Mouse (Mus musculus) kidney, embryonic 16.5 days (tissue): ENCODE results near the gene Iqschfp. TPM values are rescaled to one million over a fixed set of nuclear protein-coding genes. Genes with fewer than 3 reads are reported as not detected.
A peak's percentile ranks its signal among the peaks of the same experiment; 100 is the strongest.

Experiments used
- ATAC-seq: fragments of 200-750 bp; cut with Nextera tagmentation; 2 replicates; pipeline ENCODE4 v1.8.0; 2017; ENCODE audit warnings: moderate TSS enrichment; ENCODE audit not compliant: low FRiP score, low TSS enrichment
- H3K27ac ChIP-seq: fragments of 300-500 bp; sonication (generic); 2 replicates; pipeline ENCODE4 v1.5.1; 2014; ENCODE audit warnings: low read length
- H3K27me3 ChIP-seq: fragments of 300-500 bp; sonication (generic); 2 replicates; pipeline ENCODE4 v1.6.1; 2014; ENCODE audit warnings: low read length, control low read depth, mixed read lengths; ENCODE audit not compliant: insufficient read depth
- H3K36me3 ChIP-seq: fragments of 300-500 bp; sonication (generic); 2 replicates; pipeline ENCODE4 v1.6.1; 2014; ENCODE audit warnings: low read length, control low read depth, mixed read lengths; ENCODE audit not compliant: insufficient read depth
- H3K4me1 ChIP-seq: fragments of 300-500 bp; sonication (generic); 2 replicates; pipeline ENCODE4 v1.6.1; 2014; ENCODE audit warnings: low read length, control low read depth, mixed read lengths; ENCODE audit not compliant: insufficient read depth
- H3K4me2 ChIP-seq: fragments of 300-500 bp; sonication (generic); replicated peaks from 2 replicates; pipeline ENCODE4 v1.6.1; 2014; ENCODE audit warnings: low read depth, low read length
- H3K4me3 ChIP-seq: fragments of 300-500 bp; sonication (generic); 2 replicates; pipeline ENCODE4 v1.5.1; 2014; ENCODE audit warnings: mild to moderate bottlenecking, low read length
- H3K9ac ChIP-seq: fragments of 300-500 bp; sonication (generic); replicated peaks from 2 replicates; pipeline ENCODE4 v1.6.1; 2014; ENCODE audit warnings: low read length
- H3K9me3 ChIP-seq: fragments of 300-500 bp; sonication (generic); 2 replicates; pipeline ENCODE4 v1.6.1; 2016; ENCODE audit warnings: low read length, control low read depth
- WGBS: fragments of 180-500 bp; shearing (Covaris S2); extraction: QIAGEN DNeasy Blood & Tissue Kit; methylation state at CpG from one replicate; pipeline ENCODE4 v1.1.7; 2014; 5-methylcytosine and 5-hydroxymethylcytosine counted together
- polyA plus RNA-seq: library from polyadenylated mRNA; unstranded; fragments of >200 nt; fragmentation: Nextera tagmentation; extraction: Ambion mirVana; gene quantifications from 2 replicates; pipeline ENCODE4 v1.2.1, GENCODE M21; 2015

Gene Iqschfp
- polyA plus RNA-seq, 1 experiment from 2014 or later, result not detected

DNA sequence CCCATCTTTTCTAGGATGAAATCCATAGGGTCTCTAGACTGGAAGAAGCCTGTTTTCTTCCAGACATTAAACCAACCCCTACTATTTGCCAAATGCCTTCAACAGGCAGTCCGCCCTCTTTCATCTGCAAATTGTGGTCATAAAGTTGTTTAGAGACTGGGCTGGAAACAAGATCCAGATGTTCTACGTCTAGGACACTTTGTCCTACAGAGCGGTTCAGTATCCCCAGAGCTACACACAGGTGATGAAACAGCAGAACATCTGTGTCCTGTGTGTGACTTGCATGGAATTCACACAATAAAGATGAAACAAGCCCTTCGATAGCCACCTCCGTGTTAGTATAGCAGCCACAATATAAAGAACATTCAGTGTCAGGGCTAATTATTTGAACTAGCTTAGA lies 596.3 kb downstream of the Iqschfp start:
- H3K4me2 ChIP-seq, result no peak overlapping the region
- peaks cover 25% of the 10 kb centered on the region for H3K4me1 ChIP-seq
- no peak overlapping the region for H3K27ac ChIP-seq
- no peak overlapping the region for H3K9ac ChIP-seq
- WGBS, result 39% methylated on average over 5 of the region's 5 CpGs
- H3K9me3 ChIP-seq, result no peaks in the 10 kb centered on the region
- no peak for ATAC-seq
- no peaks in the 10 kb centered on the region for H3K27me3 ChIP-seq
- H3K36me3 ChIP-seq, result no peaks in the 10 kb centered on the region
- H3K4me3 ChIP-seq, result no peak overlapping the region

DNA sequence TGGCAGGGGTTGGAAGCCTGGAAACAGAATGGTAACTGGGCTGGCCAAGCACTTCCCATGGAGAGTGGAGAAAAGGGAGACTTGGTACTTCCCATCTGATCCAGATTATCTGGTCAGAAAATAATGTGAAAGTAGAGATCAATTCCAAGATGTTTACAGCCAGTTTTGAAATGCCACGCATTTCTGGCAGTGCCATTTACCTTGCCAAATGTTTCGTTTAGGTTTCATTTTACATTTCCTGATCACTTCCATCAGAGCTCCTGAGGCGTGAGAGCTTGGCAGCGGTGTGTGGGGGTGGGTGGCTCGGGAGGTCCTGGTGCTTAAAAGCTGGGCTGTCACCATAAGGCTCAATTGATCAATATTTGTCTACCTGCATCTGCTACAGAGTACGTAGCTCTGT lies 599.5 kb downstream of the Iqschfp start:
- Histone ChIP-seq H3K4me2 (no peak overlapping the region), H3K9me3 (no peaks in the 10 kb centered on the region), H3K9ac (no peak overlapping the region), H3K36me3 (no peaks in the 10 kb centered on the region), H3K4me3 (no peak overlapping the region), H3K27ac (peak overlapping the region; percentile 98; the same call in 1 of the 2 replicates), H3K4me1 (peaks cover 38% of the 10 kb centered on the region), H3K27me3 (no peaks in the 10 kb centered on the region)
- no peak for ATAC-seq
- 44% methylated on average over 6 of the region's 6 CpGs for WGBS

DNA sequence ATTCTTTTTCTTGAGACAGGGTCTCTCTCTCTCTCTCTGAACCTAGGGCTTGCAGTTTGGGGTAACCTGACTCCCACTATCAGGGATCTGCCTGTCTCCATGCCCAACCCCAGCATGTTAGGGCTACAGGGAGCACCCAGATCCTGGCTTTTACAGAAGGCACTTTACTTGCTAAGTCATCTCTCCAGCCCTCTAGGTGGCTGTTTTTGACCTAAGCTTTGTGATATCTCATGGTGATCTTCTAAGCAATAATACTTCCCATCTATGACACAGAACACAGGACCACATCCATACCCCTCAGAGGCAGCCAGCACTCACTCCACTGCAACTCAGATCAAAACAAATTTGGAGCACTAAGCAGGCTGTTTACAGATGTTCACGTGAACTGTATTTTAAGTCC lies 600.0 kb downstream of the Iqschfp start:
- 58% methylated on average over 1 of the region's 1 CpGs for WGBS

DNA sequence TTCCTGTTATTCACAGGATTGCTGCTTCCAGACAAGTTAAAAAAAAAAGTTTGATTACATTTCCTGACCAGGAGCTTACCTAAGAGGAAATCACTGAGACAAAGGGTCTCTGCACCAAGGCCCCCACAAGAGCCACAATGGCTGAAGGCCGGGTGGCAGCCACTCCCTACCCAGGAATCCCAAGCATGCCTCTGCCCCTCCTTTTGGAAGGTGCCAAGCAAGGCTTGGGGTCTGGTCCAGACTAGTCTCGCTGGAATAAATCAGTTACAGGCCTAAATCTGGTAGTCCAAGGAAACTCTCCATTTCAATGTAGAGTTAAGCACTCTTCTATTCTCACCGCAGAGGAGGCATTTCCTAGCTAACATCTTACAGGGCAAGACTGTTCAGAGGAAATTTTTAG lies 600.5 kb downstream of the Iqschfp start:
- peak overlapping the region; percentile 99 for H3K4me2 ChIP-seq
- H3K27me3 ChIP-seq, result no peaks in the 10 kb centered on the region
- no peaks in the 10 kb centered on the region for H3K9me3 ChIP-seq
- H3K27ac ChIP-seq, result peak overlapping the region; percentile 98
- ATAC-seq, result no peak
- H3K4me3 ChIP-seq, result peak overlapping the region; percentile 74
- peak overlapping the region; percentile 88 for H3K9ac ChIP-seq
- peaks cover 41% of the 10 kb centered on the region for H3K4me1 ChIP-seq
- H3K36me3 ChIP-seq, result no peaks in the 10 kb centered on the region
- WGBS, result 23% methylated on average over 3 of the region's 3 CpGs

More for the DNA sequence above, 600.0 kb downstream of the Iqschfp start:
- H3K9me3 ChIP-seq, result no peaks in the 10 kb centered on the region
- H3K36me3 ChIP-seq, result no peaks in the 10 kb centered on the region
- no peak for ATAC-seq
- peaks cover 41% of the 10 kb centered on the region for H3K4me1 ChIP-seq
- H3K4me3 ChIP-seq, result no peak overlapping the region
- H3K4me2 ChIP-seq, result peak overlapping the region; percentile 99; the same call in 1 of the 2 replicates
- H3K9ac ChIP-seq, result peak overlapping the region; percentile 88; the same call in 1 of the 2 replicates
- no peaks in the 10 kb centered on the region for H3K27me3 ChIP-seq
- H3K27ac ChIP-seq, result peak overlapping the region; percentile 98

DNA sequence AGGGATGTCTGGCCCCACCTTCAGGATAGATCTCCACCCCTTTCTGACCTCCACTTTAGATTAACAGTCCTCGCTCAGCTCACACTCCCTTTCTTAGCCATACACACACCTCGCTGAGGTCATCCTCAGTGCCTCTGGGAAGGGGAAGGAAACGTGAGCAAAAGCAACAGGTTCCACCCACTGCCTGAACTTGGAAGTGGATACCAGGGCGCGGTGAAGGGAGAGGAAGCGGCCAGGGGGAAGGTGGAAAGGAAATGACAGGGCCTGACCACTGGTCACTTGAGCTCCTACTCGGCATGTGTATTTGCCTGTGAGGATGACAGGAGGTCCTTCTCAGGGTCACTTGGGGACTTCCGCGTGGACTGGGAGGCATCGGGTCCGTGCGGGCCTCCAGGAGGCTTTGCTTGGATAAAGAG lies 601.1 kb downstream of the Iqschfp start:
- peak; percentile 67 for ATAC-seq
- H3K4me1 ChIP-seq, result peaks cover 41% of the 10 kb centered on the region
- no peaks in the 10 kb centered on the region for H3K36me3 ChIP-seq
- H3K9me3 ChIP-seq, result no peaks in the 10 kb centered on the region
- H3K4me3 ChIP-seq, result peak overlapping the region; percentile 74
- H3K27ac ChIP-seq, result peak overlapping the region; percentile 98
- H3K4me2 ChIP-seq, result peak overlapping the region; percentile 99
- H3K9ac ChIP-seq, result peak overlapping the region; percentile 88
- WGBS, result under 1% methylated on average over 12 of the region's 12 CpGs
- no peaks in the 10 kb centered on the region for H3K27me3 ChIP-seq

DNA sequence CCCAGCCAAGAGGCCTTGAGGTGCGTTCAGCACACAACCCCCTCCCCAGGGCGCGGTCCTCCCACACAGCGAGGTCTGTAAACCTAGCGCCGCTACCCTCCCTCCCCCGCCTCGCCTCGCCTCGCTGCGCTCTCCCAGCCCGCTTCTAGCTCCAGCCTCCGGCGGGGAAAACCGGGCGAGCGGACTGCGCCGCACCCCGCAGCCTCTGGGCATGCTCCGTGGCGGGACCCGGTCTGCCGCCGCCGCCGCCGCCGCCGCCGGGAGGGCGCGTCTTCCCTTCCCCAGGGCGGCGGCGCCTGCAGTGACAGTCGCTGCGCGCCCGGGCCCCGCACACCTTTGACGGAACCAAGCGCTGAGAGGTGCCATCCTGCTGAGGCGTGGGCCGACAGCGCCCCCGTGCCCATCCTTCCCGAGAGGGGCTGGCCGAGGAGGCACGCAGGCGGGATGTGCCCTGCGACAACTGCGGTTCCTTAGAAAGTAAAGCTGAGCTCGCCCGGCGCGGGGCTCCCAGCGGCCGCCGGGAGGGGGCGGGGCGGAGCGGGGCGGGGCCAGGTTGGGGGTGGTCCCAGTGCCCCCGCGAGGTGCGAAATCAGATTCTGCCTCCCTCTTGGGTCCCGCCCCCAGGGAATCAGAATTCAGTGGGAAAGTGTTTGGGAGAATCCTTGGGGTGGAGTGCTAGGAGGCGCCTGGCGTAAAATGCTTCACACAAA lies 601.7 kb downstream of the Iqschfp start:
- Histone ChIP-seq H3K4me3 (peak overlapping the region; percentile 74), H3K9ac (peak overlapping the region; percentile 88), H3K4me2 (peak overlapping the region; percentile 99), H3K27me3 (no peaks in the 10 kb centered on the region), H3K9me3 (no peaks in the 10 kb centered on the region), H3K36me3 (no peaks in the 10 kb centered on the region), H3K4me1 (peaks cover 41% of the 10 kb centered on the region), H3K27ac (peak overlapping the region; percentile 98)
- peak; percentile 79 for ATAC-seq
- WGBS, result under 1% methylated on average over 64 of the region's 70 CpGs

DNA sequence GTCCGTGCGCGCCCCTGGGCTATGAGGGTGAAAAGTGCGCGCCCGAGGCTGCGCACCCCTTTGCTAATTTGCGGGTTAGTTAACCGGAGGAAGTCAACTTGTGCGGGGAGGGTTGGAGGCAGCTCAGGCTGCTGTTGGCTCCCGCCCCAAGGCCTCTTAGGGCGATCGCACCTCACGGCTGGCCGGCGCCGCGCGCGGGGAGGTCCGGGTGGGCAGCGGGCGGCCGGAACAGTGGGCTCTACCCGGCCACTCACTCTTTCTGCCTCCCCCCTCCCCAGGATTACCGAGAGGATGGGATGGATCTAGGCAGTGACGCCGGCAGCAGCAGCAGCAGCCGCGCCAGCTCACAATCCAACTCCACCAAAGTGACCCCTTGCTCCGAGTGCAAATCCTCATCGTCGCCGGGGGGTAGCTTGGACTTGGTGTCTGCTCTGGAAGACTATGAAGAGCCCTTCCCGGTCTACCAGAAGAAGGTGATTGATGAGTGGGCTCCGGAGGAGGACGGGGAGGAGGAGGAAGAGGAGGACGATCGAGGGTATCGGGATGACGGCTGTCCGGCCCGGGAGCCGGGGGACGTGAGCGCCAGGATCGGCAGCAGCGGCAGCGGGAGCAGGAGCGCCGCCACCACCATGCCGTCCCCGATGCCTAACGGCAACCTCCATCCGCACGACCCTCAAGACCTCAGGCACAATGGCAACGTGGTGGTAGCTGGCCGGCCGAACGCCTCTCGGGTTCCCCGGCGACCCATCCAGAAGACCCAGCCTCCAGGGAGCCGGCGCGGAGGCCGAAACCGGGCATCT lies 602.5 kb downstream of the Iqschfp start:
- peak overlapping the region; percentile 99 for H3K4me2 ChIP-seq
- no peaks in the 10 kb centered on the region for H3K9me3 ChIP-seq
- no peaks in the 10 kb centered on the region for H3K36me3 ChIP-seq
- H3K4me3 ChIP-seq, result peak overlapping the region; percentile 74
- peak; percentile 20 for ATAC-seq
- peaks cover 41% of the 10 kb centered on the region for H3K4me1 ChIP-seq
- H3K9ac ChIP-seq, result peak overlapping the region; percentile 88
- whole genome bisulfite sequencing, result under 1% methylated on average over 67 of the region's 68 CpGs
- H3K27ac ChIP-seq, result peak overlapping the region; percentile 98
- no peaks in the 10 kb centered on the region for H3K27me3 ChIP-seq

DNA sequence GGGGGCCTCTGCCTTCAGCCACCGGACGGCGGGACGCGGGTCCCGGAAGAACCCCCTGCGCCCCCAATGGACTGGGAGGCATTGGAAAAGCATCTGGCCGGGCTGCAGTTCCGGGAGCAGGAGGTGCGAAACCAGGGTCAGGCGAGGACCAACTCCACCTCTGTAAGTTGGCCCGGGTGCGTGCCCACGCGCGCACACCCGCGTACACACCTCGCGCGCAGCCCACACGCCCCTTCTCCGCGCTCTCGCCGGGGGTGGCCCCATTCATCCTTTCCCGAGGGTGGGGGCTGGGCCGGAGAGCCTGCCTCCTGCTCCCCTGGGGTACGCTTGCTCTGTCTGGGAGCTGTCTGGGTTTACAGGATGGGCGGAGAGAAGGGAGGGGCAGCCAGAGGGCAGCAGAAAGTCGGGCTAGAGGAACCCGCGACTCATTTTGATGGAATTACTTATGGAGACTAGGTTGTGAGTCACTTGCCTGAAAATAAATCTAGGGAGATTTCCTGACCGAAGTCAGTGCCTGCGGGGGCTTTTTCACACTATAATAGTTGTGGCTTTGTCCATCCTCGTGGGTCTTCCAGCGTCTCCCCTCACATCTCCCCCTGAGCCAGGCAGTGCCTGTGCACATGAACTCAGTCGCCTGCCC lies 603.2 kb downstream of the Iqschfp start:
- Histone ChIP-seq H3K36me3 (no peaks in the 10 kb centered on the region), H3K9me3 (no peaks in the 10 kb centered on the region), H3K4me3 (peak overlapping the region; percentile 74), H3K27ac (peak overlapping the region; percentile 98), H3K9ac (peak overlapping the region; percentile 88), H3K4me1 (peaks cover 41% of the 10 kb centered on the region), H3K4me2 (peak overlapping the region; percentile 99), H3K27me3 (no peaks in the 10 kb centered on the region)
- under 1% methylated on average over 38 of the region's 38 CpGs for WGBS
- peak; percentile 28 for ATAC-seq

DNA sequence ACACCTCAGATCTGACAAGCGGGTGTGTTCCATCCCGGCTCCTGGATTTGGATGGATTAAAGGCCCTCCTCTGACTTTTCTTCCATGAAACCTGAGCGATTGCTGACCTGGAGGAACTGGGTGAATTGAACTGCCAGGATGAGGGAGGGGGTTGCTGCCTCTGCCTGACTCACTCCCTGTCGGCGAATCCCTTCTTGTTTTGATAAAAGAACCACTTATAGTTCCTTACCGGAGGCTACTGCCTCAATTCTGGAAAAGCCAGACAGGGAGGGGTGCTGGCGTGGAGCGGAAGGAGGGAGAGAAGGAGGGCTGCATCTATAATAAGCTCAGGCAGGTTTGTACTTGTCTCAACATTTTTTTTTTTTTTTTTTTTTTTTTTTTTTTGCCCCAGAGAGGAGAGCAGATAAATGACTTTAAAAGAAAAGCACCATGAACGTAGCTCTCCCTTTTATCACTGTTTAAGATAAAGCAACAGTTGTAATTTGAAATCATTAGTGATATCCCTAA lies 603.8 kb downstream of the Iqschfp start:
- WGBS, result 2% methylated on average over 9 of the region's 9 CpGs
- Histone ChIP-seq H3K9me3 (no peaks in the 10 kb centered on the region), H3K27me3 (no peaks in the 10 kb centered on the region), H3K4me3 (peak overlapping the region; percentile 74), H3K4me2 (peak overlapping the region; percentile 99), H3K36me3 (no peaks in the 10 kb centered on the region), H3K9ac (peak overlapping the region; percentile 88), H3K27ac (peak overlapping the region; percentile 98), H3K4me1 (peaks cover 40% of the 10 kb centered on the region)
- ATAC-seq, result no peak
